Mouse (Mus musculus) thymus, postnatal 36 days (tissue): ENCODE measurements at regions not wholly inside any gene's neighbourhood (a gene's known extent, or its start where the extent isn't known, plus 50 kb on each side); places are given as distances from the start of the nearest gene placed in this dataset.

Source experiments
- DNase-seq, 2 experiments: peaks; one replicate each; pipeline ENCODE4 v3.0.0; 2022; ENCODE audit warnings: mixed read lengths in 2 of 2

GRCm38 (mm10) chr15:84616880-84617279 is 52.5 kb upstream of the Prr5 start:
- DNase-seq, result peak; percentile 67 to 72

GRCm38 (mm10) chr15:84613536-84614527 is 55.6 kb upstream of the Prr5 start:
- peak; percentile 78 to 85 for DNase-seq

GRCm38 (mm10) chr15:84612961-84613360 is 55.3 kb upstream of the Rtl6 start:
- no peak for DNase-seq

- DNase-seq, result peak in 1 of 2 experiments; percentile 38
Observed at GRCm38 (mm10) chr15:84609825-84610442, 52.3 kb upstream of the Rtl6 start.

GRCm38 (mm10) chr15:84609063-84609462 is 51.4 kb upstream of the Rtl6 start:
- no peak for DNase-seq
